Mouse (Mus musculus): ENCODE results near the gene Ppm1n. TPM values are rescaled to one million over a fixed set of nuclear protein-coding genes. Genes with fewer than 3 reads are reported as not detected.

Gene Ppm1n
- total RNA-seq, 2 experiments from 2014 or later, result not detected

- peak; percentile 96 for ATAC-seq (replicated peaks; ENCODE audit: poor library complexity, severe bottlenecking)
Observed at GRCm38 (mm10) chr7:19257390-19258022, 22.4 kb downstream of the Ppm1n start.

GRCm38 (mm10) chr7:19256567-19256966 lies 23.3 kb downstream of the Ppm1n start:
- peak; percentile 70 for ATAC-seq (replicated peaks; ENCODE audit: poor library complexity, severe bottlenecking)

GRCm38 (mm10) chr7:19255395-19255794 lies 24.5 kb downstream of the Ppm1n start:
- no peak for ATAC-seq (replicated peaks; ENCODE audit: poor library complexity, severe bottlenecking)

GRCm38 (mm10) chr7:19253437-19253836 lies 26.4 kb downstream of the Ppm1n start:
- ATAC-seq (replicated peaks; ENCODE audit: poor library complexity, severe bottlenecking), result no peak

- ATAC-seq (replicated peaks; ENCODE audit: poor library complexity, severe bottlenecking), result no peak
Observed at GRCm38 (mm10) chr7:19252078-19252477, 27.8 kb downstream of the Ppm1n start.

- no peak for ATAC-seq (replicated peaks; ENCODE audit: poor library complexity, severe bottlenecking)
Observed at GRCm38 (mm10) chr7:19247511-19247910, 32.4 kb downstream of the Ppm1n start.

- ATAC-seq (replicated peaks; ENCODE audit: poor library complexity, severe bottlenecking), result no peak
Observed at GRCm38 (mm10) chr7:19246855-19247254, 33.0 kb downstream of the Ppm1n start.

- ATAC-seq (replicated peaks; ENCODE audit: poor library complexity, severe bottlenecking), result no peak
Observed at GRCm38 (mm10) chr7:19245083-19245482, 34.8 kb downstream of the Ppm1n start.

GRCm38 (mm10) chr7:19243858-19244257 lies 36.0 kb downstream of the Ppm1n start:
- ATAC-seq (replicated peaks; ENCODE audit: poor library complexity, severe bottlenecking), result no peak

GRCm38 (mm10) chr7:19242005-19242404 lies 37.9 kb downstream of the Ppm1n start:
- no peak for ATAC-seq (replicated peaks; ENCODE audit: poor library complexity, severe bottlenecking)

- ATAC-seq (replicated peaks; ENCODE audit: poor library complexity, severe bottlenecking), result no peak
Observed at GRCm38 (mm10) chr7:19240905-19241463, 38.9 kb downstream of the Ppm1n start.

GRCm38 (mm10) chr7:19239986-19240385 lies 39.9 kb downstream of the Ppm1n start:
- ATAC-seq (replicated peaks; ENCODE audit: poor library complexity, severe bottlenecking), result no peak

GRCm38 (mm10) chr7:19239423-19239822 lies 40.4 kb downstream of the Ppm1n start:
- peak; percentile 94 for ATAC-seq (replicated peaks; ENCODE audit: poor library complexity, severe bottlenecking)

- ATAC-seq (replicated peaks; ENCODE audit: poor library complexity, severe bottlenecking), result no peak
Observed at GRCm38 (mm10) chr7:19238344-19238743, 41.5 kb downstream of the Ppm1n start.

- no peak for ATAC-seq (replicated peaks; ENCODE audit: poor library complexity, severe bottlenecking)
Observed at GRCm38 (mm10) chr7:19236411-19236810, 43.5 kb downstream of the Ppm1n start.

GRCm38 (mm10) chr7:19235092-19235671 lies 44.7 kb downstream of the Ppm1n start:
- ATAC-seq (replicated peaks; ENCODE audit: poor library complexity, severe bottlenecking), result peak; percentile 13

GRCm38 (mm10) chr7:19234652-19235051 lies 45.2 kb downstream of the Ppm1n start:
- ATAC-seq (replicated peaks; ENCODE audit: poor library complexity, severe bottlenecking), result no peak

GRCm38 (mm10) chr7:19231849-19232248 lies 48.0 kb downstream of the Ppm1n start:
- ATAC-seq (replicated peaks; ENCODE audit: poor library complexity, severe bottlenecking), result no peak

GRCm38 (mm10) chr7:19230899-19231298 lies 49.0 kb downstream of the Ppm1n start:
- no peak for ATAC-seq (replicated peaks; ENCODE audit: poor library complexity, severe bottlenecking)

GRCm38 (mm10) chr7:19230041-19230580 lies 49.8 kb downstream of the Ppm1n start:
- ATAC-seq (replicated peaks; ENCODE audit: poor library complexity, severe bottlenecking), result no peak

GRCm38 (mm10) chr7:19229404-19229803 lies 50.5 kb downstream of the Ppm1n start:
- no peak for ATAC-seq (replicated peaks; ENCODE audit: poor library complexity, severe bottlenecking)

GRCm38 (mm10) chr7:19228793-19229148 lies 51.1 kb downstream of the Ppm1n start:
- no peak for ATAC-seq (replicated peaks; ENCODE audit: poor library complexity, severe bottlenecking)

All from granulocyte monocyte progenitor cell, adult 5-6 weeks (primary cell).